Mouse (Mus musculus) hindbrain, postnatal 0 days (tissue): ENCODE measurements around the gene Edf1. TPM values are rescaled to one million over a fixed set of nuclear protein-coding genes. Genes with fewer than 3 reads are reported as not detected.
"Not testable (repeated sequence)": the region's sequence is repeated elsewhere in the genome, so short reads cannot be mapped to it uniquely, and the experiment has no call there.

Experiments
- ATAC-seq: fragments of 200-750 bp; cut with Nextera tagmentation; 2 replicates; pipeline ENCODE4 v1.8.0; 2017; ENCODE audit warnings: mild to moderate bottlenecking, moderate TSS enrichment, moderate library complexity
- DNase-seq: peaks from one replicate; pipeline ENCODE4 v3.0.0-alpha.2; 2015; ENCODE audit warnings: low spot score
- H3K27ac ChIP-seq: fragments of 300-500 bp; sonication (generic); 2 replicates; pipeline ENCODE4 v1.5.1; 2014; ENCODE audit warnings: mild to moderate bottlenecking
- H3K27me3 ChIP-seq: fragments of 300-500 bp; sonication (generic); 2 replicates; pipeline ENCODE4 v1.6.1; 2014; ENCODE audit warnings: low read length, mixed read lengths; ENCODE audit not compliant: insufficient read depth
- H3K36me3 ChIP-seq: fragments of 300-500 bp; sonication (generic); 2 replicates; pipeline ENCODE4 v1.6.1; 2014; ENCODE audit warnings: low read length, mixed read lengths; ENCODE audit not compliant: insufficient read depth
- H3K4me1 ChIP-seq: fragments of 300-500 bp; sonication (generic); 2 replicates; pipeline ENCODE4 v1.6.1; 2014; ENCODE audit warnings: antibody characterized with exemption, low read length, mixed read lengths; ENCODE audit not compliant: insufficient read depth
- H3K4me2 ChIP-seq: fragments of 300-500 bp; sonication (generic); 2 replicates; pipeline ENCODE4 v1.6.1; 2014; ENCODE audit warnings: low read depth, mild to moderate bottlenecking, low read length, moderate library complexity, mixed read lengths
- H3K4me3 ChIP-seq: fragments of 300-500 bp; sonication (generic); 2 replicates; pipeline ENCODE4 v1.5.1; 2014; ENCODE audit warnings: low read length
- H3K9ac ChIP-seq: fragments of 300-500 bp; sonication (generic); replicated peaks from 2 replicates; pipeline ENCODE4 v1.6.1; 2014; ENCODE audit warnings: mild to moderate bottlenecking, low read length, moderate library complexity, mixed read lengths
- H3K9me3 ChIP-seq: fragments of 300-500 bp; sonication (generic); 2 replicates; pipeline ENCODE4 v1.6.1; 2016; ENCODE audit warnings: low read length, mixed read lengths
- CTCF ChIP-seq: IDR thresholded peaks from 2 replicates; pipeline ENCODE4 v1.5.1; 2016; ENCODE audit warnings: antibody characterized with exemption, control low read depth, low read depth
- WGBS: fragments of 180-500 bp; shearing (Covaris S2); extraction: QIAGEN DNeasy Blood & Tissue Kit; methylation state at CpG from one replicate; pipeline ENCODE4 v1.1.7; 2014; 5-methylcytosine and 5-hydroxymethylcytosine counted together
- polyA plus RNA-seq: library from polyadenylated mRNA; unstranded; fragments of >200 nt; fragmentation: Nextera tagmentation; extraction: Ambion mirVana; gene quantifications from 2 replicates; pipeline ENCODE4 v1.2.1, GENCODE M21; 2015
- total RNA-seq: library from RNA; depleted of rRNA; stranded (reverse); fragments of >200 nt; gene quantifications from 2 replicates; pipeline ENCODE4 v1.2.3, GENCODE M21; 2014

Gene Edf1
- total and polyA plus RNA-seq, 2 experiments from 2014 or later: 159 to 394 TPM

GRCm38 (mm10) chr2:25549021-25549991 lies 8.3 kb upstream of the Edf1 start:
- no peaks in the 10 kb centered on the region for H3K36me3 ChIP-seq
- DNase-seq: no peak

DNA sequence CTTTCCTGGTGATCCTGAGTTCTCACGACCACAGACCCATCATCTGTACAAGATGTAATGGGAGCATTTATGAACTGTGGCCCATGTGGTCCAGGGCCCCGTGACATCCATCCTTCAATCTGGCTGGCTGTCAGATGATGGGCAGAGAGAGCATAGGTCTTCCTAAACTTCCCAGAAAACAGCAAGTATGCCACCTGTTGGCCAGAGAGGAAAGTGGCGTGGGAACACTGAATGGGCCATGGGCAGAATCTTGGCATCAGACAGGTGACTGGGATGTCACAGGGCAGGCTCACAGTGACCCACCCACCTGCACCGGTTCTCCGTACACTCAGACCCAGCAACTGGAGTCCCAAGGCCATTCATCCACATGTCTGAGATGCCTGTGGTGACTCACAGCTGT lies 6.5 kb upstream of the Edf1 start:
- peak; percentile 78 for TF ChIP-seq CTCF
- Histone ChIP-seq H3K27ac (no peak overlapping the region), H3K27me3 (no peaks in the 10 kb centered on the region), H3K4me2 (no peak overlapping the region), H3K4me1 (no peaks in the 10 kb centered on the region), H3K9me3 (no peaks in the 10 kb centered on the region), H3K4me3 (no peak overlapping the region), H3K9ac (no peak overlapping the region), H3K36me3 (no peaks in the 10 kb centered on the region)
- no peak for ATAC-seq
- DNase-seq: peak; percentile 59
- 30% methylated on average over 5 of the region's 5 CpGs for WGBS

More at GRCm38 (mm10) chr2:25549021-25549991, 8.3 kb upstream of the Edf1 start:
- Histone ChIP-seq H3K9me3 (no peaks in the 10 kb centered on the region), H3K27me3 (no peaks in the 10 kb centered on the region), H3K9ac (no peak overlapping the region), H3K4me2 (no peak overlapping the region), H3K27ac (no peak overlapping the region), H3K4me3 (no peak overlapping the region), H3K4me1 (no peaks in the 10 kb centered on the region)
- WGBS: 73% methylated on average over 9 of the region's 9 CpGs
- ATAC-seq: no peak
- no peak for TF ChIP-seq CTCF

DNA sequence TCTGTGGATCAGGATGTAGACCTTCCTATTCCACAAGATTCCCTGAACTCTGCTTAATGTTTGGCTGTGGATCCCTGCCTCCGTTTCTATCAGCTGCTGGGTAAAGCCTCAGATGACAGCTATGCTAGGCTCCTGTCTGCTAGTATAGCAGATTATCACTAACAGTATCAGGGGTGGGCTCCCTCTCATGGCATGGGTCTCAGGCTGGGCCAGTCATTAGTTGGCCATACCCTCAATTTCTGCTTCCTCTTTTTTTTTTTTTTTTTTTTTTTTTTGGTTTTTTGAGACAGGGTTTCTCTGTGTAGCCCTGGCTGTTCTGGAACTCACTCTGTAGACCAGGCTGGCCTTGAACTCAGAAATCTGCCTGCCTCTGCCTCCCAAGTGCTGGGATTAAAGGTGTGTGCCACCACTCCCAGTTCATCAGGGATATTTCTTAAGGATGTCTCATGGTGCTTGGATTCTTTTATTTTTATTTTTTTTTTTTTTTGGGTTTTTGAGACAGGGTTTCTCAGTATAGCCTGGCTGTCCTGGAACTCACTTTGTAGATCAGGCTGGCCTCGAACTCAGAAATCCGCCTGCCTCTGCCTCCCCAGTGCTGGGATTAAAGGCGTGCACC lies 4.4 kb upstream of the Edf1 start:
- not testable (repeated sequence) for H3K36me3 ChIP-seq, H3K27me3 ChIP-seq, H3K9me3 ChIP-seq, H3K4me3 ChIP-seq, DNase-seq, H3K9ac ChIP-seq, ATAC-seq, H3K4me2 ChIP-seq, H3K27ac ChIP-seq, H3K4me1 ChIP-seq
- 91% methylated on average over 4 of the region's 4 CpGs for WGBS

GRCm38 (mm10) chr2:25555479-25555878 lies 2.2 kb upstream of the Edf1 start:
- not testable (repeated sequence) for H3K27ac ChIP-seq

DNA sequence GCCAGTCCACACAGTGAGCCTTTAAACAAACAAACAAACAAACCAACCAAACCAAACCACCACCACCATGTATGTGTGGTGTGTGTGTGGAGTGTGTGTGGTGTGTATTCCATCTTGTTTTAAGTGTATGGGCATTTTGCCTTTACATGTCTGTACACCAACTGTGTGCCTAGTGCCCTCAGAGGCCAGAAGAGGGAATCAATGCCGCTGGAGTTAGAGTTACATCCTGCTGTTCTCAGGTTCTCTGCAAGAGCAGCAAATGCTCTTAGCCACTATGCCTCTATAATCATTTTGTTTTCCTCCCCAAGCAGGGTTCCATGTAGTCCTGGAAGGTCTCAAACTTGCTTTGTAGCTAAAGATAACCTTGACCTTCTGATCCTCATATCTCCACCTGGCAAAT lies 1.4 kb upstream of the Edf1 start:
- Histone ChIP-seq H3K4me3 (no peak overlapping the region), H3K4me1 (peaks cover 15% of the 10 kb centered on the region), H3K36me3 (peaks cover 13% of the 10 kb centered on the region; the same call in 1 of the 2 replicates), H3K27ac (no peak overlapping the region), H3K27me3 (no peaks in the 10 kb centered on the region), H3K4me2 (no peak overlapping the region), H3K9ac (no peak overlapping the region), H3K9me3 (no peaks in the 10 kb centered on the region)
- no peak for ATAC-seq
- DNase-seq: no peak
- WGBS: 41% methylated on average over 1 of the region's 1 CpGs
- TF ChIP-seq CTCF: no peak

More at GRCm38 (mm10) chr2:25555479-25555878, 2.2 kb upstream of the Edf1 start:
- H3K4me2 ChIP-seq, ATAC-seq, H3K9me3 ChIP-seq, H3K27me3 ChIP-seq, H3K4me3 ChIP-seq, H3K9ac ChIP-seq, H3K36me3 ChIP-seq, DNase-seq: not testable (repeated sequence)
- H3K4me1 ChIP-seq: peaks cover 15% of the 10 kb centered on the region
- TF ChIP-seq CTCF: peak; percentile 11; the same call in 1 of the 2 replicates
- WGBS: 53% methylated on average over 2 of the region's 2 CpGs

GRCm38 (mm10) chr2:25557964-25558360 lies 315 bp downstream of the Edf1 start:
- DNase-seq (no peak), ATAC-seq (no peak)
- Histone ChIP-seq H3K27me3 (no peaks in the 10 kb centered on the region), H3K36me3 (peaks cover 27% of the 10 kb centered on the region), H3K9me3 (no peaks in the 10 kb centered on the region), H3K27ac (peak overlapping the region; percentile 79), H3K9ac (peak overlapping the region; percentile 88), H3K4me1 (peaks cover 15% of the 10 kb centered on the region), H3K4me2 (peak overlapping the region; percentile 94), H3K4me3 (peak overlapping the region; percentile 85)
- WGBS: 0% methylated on average over 23 of the region's 24 CpGs
- no peak for TF ChIP-seq CTCF
